Mouse (Mus musculus): ENCODE results near the gene Grin2a.
A peak's percentile ranks its signal among the peaks of the same experiment; 100 is the strongest.

The Grin2a gene

DNA sequence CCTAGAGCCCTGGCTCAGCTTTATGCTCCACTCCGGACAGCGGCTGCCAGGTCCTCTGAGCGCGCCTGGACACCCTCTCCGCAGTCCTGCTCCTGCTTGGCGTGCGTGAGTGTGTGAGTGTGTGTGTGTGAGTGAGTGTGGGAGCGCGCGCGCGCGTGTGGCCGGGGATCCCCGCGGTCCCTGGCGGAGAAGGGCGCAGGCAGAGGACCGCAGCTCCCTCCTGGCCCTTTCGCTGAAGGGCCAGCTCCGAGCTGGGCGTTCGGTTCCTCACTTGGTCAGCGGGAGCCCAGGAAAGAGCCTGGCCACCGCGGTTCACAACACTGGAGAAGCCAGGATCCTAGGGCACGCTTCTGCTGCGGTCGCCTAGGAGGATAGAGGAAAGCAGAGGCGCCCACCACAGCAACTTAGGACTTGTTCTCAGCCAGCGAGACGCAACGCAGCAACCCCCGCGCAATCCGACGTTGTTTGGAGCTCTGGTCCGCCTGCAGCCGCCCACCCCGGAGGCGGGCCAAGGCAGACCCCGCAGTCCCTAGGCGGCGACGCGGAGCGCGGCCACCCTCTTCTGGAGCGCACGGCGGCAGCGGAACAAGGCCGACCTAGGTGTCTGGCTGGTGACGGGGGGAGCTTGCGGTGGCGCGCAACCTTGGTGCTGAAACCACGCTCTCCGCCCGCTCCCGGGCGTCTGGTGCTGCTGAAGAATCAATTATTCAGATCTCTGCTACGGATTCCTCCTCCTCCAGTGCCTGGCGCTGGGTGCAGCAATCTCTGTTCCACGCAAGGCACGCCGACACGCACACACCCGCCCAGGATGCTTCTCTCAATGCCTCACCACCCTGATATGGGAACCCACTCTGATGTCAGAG, at the start of gene Grin2a:
TSS of gene Grin2a (minus strand) at position 610 of the 863 bp plus-strand sequence.
- peak; percentile 17 to 34 for DNase-seq

DNA sequence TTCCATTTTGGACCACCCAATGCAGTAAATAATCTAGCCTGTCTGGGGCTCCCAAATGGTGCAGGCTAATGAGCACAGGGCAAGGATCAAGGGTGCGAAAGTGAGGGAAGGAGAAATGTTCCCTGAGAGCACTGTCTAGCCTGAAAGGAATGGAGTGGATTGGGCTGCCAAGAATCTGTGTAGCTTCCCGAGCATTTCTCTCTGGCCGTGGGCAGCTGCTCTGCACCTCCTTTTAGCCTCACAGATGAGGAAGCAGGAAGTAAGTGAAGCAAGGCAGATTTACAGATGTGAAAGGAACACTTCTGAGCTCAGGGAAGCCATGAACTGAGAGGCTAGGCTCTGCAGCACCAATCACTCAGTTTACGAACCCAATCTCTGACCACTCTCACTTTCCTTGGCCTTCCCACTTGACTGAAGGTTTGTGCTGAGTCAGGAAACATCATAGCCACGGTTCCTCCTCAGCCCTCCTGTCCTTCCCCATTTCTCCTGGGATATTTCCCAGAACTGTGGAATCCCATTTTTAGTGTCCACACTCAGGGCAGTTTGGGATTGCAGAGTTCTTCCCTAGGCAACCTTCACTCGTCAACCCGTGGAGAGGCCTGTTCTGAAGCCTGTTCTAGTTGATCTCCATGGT, 40.3 kb upstream of the Grin2a start:
- DNase-seq, result no peak

DNA sequence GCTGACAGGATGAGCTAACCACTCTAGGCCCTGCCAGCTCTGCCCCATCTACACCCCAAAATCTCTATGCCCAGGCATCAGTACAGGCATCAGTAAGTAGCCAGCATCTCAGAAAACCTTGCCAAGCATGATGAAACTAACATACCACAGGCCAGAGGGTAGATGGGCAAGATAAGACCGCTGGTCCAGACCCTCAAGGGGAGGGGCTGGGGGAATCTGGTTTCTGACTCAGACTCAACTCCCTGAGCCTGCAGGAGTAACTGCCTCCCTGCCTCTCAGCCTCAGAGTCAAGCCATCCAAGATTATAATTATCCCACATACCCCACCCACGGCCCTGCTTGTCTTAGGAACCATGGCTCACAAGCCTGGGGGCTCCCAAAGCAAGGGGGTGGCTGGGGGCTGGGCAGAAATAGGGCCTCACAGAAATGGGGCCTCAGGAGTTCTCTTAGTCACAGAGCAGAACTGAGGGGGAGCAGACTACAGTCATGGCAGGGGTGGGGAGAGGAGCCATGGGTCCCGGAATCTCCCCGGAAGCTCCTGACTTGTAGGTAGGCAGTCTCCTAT, 38.1 kb upstream of the Grin2a start:
- DNase-seq, result peak in 1 of 2 experiments; percentile 7

DNA sequence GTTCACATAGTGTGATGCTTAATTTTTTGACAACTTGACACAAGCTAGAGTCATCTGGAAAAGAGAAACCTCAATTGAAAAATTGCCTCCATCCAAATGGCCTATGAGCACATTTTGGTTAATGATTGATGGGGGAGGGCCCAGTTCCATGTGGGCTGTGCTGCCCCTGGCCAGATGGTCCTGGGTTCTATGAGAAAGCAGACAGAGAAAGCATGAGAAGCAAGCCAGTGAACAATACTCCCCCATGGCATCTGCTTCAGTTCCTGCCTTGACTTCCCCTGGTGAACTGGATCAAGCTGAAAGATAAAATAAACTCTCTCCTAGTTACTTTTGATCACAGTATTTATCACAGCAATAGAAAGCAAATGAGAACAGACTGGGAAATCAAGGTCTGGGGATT, 36.5 kb upstream of the Grin2a start:
- no peak for DNase-seq

DNA sequence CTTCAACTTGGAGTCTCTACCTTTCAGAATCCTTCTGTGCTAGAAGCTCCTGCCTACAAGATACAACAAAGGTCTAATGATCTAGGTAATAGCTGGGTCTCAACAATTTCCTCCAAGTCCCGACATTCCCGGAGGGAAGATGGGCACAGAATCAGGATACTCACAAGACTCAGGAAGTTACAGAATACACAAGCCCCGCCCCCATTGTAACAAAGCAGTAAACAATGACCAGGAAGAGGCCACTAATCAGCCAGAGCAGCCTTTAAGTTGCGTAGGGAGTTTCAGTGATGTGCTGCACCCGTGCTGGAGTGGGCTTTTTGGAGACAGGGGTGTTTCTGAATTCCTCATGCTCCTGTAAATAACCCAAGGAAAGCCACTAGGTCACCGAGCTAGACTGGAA, 31.4 kb upstream of the Grin2a start:
- DNase-seq, result no peak

DNA sequence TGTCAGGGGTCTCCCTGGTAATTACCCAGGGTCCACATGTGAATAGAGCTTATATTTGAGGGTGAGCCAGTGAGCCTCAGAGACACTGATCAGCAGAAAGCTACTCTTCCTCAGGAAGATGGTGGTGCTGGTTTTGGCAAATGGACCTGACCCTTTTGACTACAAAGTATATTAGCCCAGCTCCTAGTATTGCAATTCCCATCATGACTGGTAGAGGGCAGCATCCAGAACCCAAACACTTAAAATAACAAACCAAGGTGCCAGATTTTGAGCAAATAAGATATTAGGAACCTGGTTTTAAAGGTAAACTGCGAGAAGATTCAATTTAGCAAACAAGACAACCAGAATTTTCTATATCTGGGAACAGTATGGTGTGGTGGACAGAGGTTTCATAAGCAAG, 14.4 kb upstream of the Grin2a start:
- DNase-seq, result no peak

DNA sequence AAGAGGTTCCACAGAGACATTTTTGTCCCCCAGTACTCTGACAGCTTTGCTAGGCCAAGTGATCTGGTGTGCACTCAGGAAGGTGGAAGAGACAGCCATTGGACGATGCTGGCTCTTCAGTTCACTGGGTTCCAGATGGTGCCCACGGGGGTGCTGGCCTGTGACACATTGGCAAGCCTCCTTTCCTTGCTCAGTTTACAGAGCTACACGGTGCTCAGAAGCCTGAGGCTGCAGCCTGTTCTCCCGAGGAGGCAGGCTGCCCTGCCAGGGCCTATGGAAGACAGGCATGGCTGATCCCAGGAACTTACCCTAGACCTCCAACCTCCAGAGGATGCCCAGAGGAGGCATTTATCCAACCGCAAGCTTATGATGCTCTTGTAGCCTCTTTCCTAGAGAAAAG, 10.2 kb upstream of the Grin2a start:
- DNase-seq, result no peak

DNA sequence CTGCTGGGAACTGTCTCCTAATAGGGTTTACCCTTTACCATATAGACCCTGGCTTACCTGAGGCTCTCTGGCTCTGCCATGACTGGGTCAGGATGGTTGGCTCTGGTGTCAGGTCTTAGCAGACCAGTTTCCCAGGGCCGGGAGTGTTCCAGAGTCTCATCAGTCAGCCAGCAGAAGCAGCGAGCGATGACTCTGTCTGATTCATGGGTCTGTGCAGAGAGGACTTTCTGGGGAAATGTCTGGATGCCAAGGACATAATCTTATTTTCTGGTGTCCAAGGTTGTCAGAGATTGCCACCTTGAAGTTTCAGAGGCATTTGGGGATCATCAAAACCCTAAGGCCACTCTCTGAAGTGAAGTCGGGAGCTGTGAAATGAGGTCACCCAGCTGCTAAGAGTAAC, 8.7 kb upstream of the Grin2a start:
- DNase-seq, result no peak

DNA sequence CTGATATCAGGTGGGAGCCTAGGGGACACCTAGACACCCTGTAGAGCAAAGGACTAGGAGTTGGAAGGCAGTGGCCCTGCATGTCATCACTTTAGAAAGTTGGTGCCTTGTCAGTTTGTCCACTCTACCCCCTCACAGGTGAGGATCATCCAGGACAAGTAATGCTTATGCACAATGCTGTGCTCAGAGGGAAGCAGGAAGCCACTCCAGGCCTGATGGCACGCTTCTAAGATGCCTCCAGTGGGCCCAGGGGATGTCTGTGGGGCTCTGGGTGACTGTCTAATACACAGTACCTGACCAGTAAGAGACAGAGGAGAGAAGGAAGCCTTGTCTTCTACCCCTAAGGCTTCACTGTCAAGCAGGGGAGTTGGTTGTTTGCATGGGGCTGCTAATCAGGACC, 7.6 kb upstream of the Grin2a start:
- DNase-seq, result no peak

DNA sequence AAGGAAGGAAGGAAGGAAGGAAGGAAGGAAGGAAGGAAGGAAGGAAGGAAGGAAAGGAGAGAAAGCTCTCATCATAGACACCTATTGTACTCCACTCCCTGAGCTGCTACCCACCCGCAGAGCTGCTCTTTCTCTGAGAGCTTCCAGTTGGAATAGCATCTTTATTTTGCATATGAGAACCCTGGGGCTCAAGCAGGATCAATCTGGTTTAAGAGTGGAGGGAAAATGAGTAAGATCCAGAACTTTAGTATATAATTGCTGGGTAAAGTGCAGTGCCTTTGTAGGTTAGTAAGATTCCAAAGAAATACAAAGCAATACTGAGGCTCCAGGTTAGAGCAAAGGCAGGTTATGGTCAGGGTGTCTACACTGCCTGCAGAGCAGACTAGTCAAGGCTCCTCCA, 6.2 kb upstream of the Grin2a start:
- no peak for DNase-seq

DNA sequence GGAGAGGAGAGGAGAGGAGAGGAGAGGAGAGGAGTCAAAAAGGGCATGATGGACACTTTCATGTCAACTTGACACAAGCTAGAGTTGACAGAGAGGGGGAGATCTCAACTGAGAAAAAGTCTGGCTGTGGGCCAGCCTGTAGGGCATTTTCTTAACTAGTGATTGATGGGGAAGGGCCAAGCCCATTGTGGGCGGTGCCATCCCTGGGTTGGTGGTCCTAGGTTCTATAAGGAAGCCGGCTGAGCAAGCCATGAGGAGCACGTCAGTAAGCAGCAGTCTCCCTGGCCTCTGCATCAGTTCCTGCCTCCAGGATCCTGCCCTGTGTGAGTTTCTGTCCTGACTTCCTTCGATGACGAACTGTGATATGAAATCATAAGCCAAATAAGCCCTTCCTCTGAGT, 4.6 kb upstream of the Grin2a start:
- no peak for DNase-seq

DNA sequence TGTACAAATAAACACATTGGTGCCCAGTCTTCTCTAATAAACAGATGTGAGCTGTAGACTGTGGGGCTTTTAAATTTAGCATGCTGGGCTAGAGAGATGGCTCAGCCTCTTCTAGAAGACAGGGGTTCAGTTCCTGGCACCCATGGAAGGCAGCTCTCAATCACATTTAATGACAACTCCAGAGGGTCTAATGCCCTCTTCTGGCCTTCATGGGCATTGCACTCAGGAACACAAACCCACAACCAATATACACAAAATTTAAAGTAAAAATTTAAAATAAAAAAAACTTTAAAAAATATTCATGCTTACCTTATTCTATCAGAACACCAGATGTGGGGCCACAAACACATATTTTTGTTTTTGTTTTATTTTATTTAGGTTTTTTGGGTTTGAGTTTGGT, 2.6 kb upstream of the Grin2a start:
- no peak for DNase-seq

DNA sequence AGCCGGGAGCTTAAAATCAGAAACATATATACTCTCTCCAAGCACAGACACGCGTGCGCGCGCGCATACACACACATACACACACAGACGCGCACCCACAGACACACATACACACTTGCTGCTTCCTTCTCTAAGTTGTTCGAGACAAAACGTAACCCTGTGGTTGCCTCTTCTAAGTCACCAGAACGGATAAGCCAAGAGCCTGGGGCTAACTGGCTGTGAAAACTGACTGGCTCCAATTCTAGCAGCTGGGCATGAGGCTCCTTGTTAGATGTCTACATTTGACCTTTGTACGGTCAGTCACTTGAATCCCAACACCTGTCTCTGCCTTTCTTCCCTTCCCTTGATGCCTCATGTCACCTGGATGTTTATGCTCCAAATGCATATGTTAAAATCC, 452 bp upstream of the Grin2a start:
- DNase-seq, result no peak

DNA sequence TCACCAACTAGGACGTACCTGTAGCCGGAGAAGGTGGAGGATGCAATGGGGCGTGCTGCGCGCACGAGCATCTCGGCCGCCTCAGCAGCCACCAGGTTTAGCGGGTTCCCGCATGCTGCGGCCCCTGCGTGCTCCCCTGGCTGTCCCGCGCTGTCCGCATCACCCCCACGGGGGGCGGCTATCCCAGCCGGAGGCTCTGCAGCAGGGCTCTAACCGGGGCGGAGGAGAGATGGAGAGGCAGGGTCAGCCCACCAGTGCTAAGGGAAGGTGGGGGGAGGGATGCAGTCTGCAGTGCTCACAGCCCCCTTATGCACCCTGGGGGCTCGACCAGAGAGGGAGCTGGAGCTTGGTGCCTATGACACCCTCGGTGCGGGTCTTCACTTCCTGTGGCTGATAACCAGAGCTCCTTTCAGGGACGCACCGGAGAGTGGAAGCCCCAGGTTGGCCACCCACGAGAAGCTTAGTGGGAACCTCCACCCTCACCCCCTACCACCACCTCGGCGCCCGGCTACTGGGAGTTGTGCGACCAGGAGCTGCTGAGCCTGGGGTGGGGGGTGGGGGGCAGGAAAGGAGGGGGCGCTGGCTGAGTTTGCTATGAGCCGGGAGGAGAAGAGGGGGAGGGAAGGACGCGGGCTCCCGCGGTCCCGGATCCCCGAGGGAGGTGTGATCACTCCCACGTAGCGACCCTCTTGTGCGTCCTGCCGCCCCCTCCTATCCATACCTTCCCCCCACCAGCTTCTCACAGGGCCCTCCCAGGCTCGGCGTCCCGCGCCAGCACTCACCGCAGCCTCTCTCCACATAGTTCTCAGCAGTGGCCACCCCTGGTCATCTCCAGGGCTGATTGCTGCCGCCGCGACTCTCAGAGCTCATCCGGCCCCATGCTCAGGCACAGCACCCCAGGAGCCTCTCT, 1.1 kb downstream of the Grin2a start:
- peak in 1 of 2 experiments; percentile 13 for DNase-seq

DNA sequence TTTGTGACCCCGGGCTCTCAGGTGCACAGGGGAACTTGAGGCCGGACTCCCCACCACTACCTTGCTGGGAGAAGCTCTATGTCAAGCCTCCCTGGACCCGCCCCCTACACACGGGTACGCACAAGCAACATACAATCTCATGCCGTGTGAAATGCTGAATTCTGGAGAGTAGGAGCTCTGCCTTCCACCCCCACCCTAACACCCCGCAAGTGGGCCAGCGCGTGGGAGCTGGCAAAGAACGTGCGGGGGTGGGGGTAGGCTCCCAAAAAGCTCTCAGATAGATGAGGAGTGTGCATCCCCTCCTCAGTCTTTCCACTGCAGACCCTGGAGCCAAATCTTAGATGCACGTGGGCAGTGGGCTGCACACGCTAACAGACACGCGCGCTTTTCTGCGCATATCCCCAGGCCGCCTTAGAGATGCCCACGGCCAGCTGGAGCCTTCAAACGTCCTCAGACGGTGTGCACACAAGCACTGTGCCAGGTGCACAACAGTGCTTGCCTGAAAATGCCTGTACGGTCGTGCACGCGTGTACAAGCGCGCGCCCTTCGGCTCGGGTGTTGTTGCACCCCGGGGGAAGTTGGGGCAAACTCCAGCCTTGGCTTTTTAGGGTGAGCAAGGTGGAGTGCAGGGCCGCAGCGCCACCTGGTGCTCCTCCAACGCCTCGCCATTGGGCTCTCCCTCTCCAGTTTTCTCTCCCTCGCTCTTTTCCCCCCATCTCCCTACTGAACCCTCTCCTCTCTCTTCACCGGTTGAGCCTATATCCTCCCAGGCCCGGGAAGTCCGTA, 1.9 kb downstream of the Grin2a start:
- peak; percentile 74 to 78 for DNase-seq

DNA sequence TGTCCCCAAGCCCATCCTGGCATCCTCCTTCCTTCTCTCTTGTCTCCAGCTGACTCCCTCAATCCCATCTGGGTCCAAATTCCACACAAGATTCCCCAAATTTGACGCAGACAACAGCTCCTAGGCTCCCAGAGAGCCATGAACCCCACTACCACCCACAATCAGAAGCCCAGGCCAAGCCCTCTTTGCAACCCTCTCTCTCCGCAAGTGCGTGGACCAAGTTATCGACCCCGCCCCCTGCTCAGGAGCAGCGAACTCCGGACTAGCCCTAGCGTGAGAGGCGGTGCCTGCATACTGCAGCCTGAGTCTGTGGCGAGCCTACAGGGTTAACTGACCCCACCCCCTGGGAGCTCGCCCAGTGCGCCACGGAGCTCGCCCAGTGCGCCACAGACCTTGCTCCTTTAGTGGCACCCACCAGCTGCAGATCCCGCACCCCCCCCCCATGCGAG, 2.6 kb downstream of the Grin2a start:
- DNase-seq, result peak; percentile 8 to 37

DNA sequence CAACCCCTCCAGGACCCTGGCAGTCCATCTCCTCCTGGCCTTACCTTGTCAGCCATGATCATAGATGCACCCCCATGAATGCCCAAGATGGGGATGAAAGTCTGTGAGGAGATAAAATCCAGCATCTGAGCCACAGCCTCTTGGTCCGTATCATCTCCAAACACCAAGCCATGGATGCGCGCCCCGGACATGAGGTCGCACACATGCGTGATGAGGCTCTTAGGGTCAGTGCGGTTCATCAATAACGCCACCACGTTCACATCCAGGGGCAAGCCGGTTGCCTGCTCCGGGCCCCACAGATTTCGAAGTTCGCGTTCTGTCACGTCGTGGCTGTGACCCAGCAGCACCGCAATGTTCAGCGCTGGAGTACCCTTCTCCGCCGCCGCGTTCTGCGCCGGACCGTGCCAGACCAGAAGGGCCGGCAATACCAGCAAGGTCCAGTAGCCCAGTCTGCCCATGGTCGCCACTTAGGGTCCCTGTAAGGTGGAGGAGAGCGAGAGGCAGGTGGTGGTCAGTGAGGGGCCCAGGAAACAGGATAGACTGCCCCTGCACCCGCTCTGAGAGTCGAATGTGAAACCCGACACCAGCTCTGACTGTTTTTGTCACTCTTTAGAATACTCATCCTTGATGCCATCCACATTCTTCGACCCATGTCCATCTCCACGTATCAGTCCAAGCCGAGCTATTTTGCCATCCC, 3.1 kb downstream of the Grin2a start:
- peak in 1 of 2 experiments; percentile 6 for DNase-seq

DNA sequence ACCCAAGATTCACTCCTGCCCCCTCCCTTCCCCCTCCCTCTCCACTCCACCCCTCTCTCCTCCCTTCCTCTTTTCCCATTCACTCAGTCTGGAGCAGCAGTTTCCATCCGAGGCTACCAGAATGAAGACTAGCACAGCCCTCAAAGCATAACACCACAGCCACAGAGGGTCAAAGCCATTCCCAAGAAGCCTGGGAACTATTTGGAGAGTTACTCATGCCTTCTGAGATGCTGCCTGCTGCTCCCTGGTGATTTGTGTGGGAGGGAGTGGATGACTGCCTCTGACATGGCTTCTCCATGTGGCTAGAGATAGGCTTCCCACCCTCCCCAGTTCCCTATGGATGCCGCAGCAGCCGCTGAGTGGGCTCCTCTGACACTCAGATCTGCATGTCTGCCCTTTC, 10.3 kb downstream of the Grin2a start:
- DNase-seq, result peak; percentile 4 to 10

DNA sequence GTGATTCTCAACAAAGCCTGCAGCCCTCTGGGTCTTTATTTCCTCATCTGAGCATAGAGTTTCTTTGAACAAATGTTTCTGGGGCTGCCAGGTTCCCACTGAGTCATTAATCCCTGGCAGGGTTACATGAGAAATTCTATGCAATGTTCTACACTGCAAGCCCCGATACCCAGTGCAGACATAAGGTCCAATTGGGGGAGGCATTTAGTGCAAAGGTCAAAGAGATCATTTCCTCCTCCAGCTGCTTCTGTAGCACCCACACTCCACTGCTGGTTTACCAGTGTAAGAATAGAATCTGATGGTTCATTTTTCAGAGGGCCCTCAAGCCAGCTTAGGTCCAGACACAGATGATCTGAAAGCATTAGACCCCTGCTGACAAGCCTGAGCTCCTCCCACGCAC, 14.7 kb downstream of the Grin2a start:
- DNase-seq, result no peak

DNA sequence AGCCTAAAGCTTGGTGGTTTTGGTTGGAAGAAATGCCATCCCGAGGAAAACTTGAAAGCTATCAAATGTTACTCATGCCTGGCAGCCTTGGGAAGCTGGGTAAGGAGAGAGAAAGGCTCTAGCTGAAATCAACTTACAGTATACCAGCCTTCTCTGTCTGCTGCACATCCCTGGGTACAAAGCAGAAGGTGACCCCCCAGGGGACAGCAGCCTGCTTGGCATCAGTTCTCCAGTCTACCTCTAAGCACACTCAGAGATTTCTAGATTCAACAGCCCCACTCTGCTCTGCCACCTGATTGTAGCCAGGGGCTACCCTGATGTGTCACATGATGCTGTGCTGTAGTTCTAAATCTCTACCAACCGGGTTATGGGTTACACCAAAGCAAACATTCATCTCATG, 17.2 kb downstream of the Grin2a start:
- no peak for DNase-seq

DNA sequence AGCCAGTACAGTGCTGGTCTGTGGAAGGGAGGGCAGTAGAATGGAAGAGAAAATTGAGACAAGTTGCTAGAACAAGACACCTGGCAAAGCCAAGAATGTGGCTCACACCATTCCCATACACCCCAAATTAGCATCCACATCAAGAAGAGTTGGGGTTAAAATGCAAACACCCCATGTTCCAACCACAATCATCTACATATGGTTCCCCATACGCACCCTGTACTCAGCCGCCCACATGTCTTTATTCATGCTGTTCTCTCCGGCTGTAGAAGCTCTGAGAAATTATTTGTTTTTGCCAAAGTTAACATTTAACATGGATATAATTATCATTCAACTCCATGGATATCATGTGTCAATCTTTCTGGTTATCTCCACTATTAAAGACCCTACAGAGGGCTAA, 22.7 kb downstream of the Grin2a start:
- DNase-seq, result no peak

DNA sequence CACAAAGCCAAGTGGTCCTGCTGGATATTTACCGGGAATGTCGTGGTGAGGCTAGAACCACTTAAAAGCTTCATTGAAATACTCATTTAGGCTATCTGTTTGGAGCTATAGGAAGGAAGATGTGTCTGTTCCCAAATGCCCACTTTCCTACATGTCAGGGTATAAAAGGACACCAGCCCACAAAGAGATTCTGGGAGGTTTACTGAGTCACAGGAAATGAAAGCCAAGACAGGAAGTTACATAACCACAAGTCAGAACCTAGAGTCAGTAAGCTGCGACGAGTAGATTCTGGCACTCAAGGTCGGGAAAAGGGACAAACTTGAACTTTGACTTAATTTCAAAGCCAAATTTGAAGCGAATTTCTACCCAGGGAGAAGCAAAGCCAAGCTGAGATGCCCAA, 30.9 kb downstream of the Grin2a start:
- no peak for DNase-seq
